Mouse (Mus musculus) limb, embryonic 10.5 days (tissue): ENCODE measurements around the gene Nr1h4. TPM values are rescaled to one million over a fixed set of nuclear protein-coding genes. Genes with fewer than 3 reads are reported as not detected.

Experiments
- DNase-seq: peaks from one replicate; pipeline ENCODE4 v3.0.0-alpha.2; 2017; ENCODE audit warnings: low spot score
- H3K27ac ChIP-seq: fragments of 300-500 bp; sonication (generic); 2 replicates; pipeline ENCODE4 v1.5.1; 2016; ENCODE audit warnings: mild to moderate bottlenecking
- H3K27me3 ChIP-seq: fragments of 300-500 bp; sonication (generic); 2 replicates; pipeline ENCODE4 v1.6.1; 2016; ENCODE audit warnings: low read depth, mild to moderate bottlenecking; ENCODE audit not compliant: poor library complexity, severe bottlenecking
- H3K36me3 ChIP-seq: fragments of 300-500 bp; sonication (generic); 2 replicates; pipeline ENCODE4 v1.6.1; 2016; ENCODE audit warnings: mild to moderate bottlenecking, moderate library complexity
- H3K4me1 ChIP-seq: fragments of 300-500 bp; sonication (generic); 2 replicates; pipeline ENCODE4 v1.6.1; 2016
- H3K4me3 ChIP-seq: fragments of 300-500 bp; sonication (generic); 2 replicates; pipeline ENCODE4 v1.5.1; 2016; ENCODE audit warnings: mild to moderate bottlenecking, moderate library complexity
- H3K9me3 ChIP-seq: fragments of 300-500 bp; sonication (generic); replicated peaks from 2 replicates; pipeline ENCODE4 v1.6.1; 2016; ENCODE audit warnings: mild to moderate bottlenecking
- WGBS: fragments of 180-500 bp; shearing (Covaris S2); methylation state at CpG from one replicate; pipeline ENCODE4 v1.1.7; 2016; 5-methylcytosine and 5-hydroxymethylcytosine counted together
- polyA plus RNA-seq: library from polyadenylated mRNA; unstranded; fragments of >200 nt; fragmentation: Nextera tagmentation; extraction: Ambion mirVana; gene quantifications from 2 replicates; pipeline ENCODE4 v1.2.1, GENCODE M21; 2016

Nr1h4 gene
- polyA plus RNA-seq, 1 experiment from 2014 or later, result not detected

DNA sequence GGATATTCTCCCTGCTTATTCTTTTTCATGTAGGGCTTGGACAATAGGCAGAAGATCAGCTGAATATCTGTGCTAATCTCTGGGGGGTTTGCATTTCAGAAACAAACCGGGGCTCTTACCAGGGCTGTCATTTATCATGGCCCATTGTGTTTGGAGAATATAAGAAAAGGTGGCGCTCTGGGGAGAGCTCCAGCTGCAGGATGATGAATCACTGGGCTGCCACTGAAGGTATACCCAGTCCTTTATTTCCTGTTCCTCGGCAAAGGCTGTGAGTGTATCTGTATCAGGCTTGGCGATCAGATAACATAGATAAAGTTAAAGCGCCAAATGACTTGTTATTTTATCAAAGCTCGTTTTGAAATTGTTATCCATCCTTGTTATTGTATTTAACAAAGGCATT is 14.6 kb upstream of the Nr1h4 start:
- H3K27ac ChIP-seq, result no peak overlapping the region

DNA sequence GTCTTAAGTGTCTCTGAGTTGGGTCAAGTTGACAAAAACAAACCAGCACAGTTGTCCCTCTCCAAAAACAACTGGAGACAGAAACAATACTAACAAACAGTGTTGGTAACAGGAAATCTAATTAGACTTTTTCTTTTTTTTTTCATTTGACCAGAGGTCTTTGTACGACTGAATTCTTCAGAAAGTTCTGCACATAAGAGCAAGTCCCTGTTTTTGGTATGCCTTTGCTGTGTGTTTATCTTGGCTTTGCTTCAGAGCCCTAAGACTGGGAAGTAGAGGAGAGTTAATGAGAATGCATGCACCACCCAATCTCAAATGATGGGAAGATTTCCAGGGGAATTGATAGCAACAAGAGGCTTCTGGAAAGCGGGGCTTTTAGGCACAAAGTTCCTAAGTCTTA is 13.6 kb upstream of the Nr1h4 start:
- Histone ChIP-seq H3K27ac (no peak overlapping the region), H3K4me1 (no peaks in the 10 kb centered on the region), H3K36me3 (no peaks in the 10 kb centered on the region), H3K27me3 (no peaks in the 10 kb centered on the region), H3K4me3 (no peak overlapping the region), H3K9me3 (no peaks in the 10 kb centered on the region)
- 89% methylated on average over 2 of the region's 2 CpGs for WGBS
- no peak for DNase-seq

More for the DNA sequence above, 14.6 kb upstream of the Nr1h4 start:
- DNase-seq, result no peak
- 68% methylated on average over 6 of the region's 6 CpGs for WGBS
- no peak overlapping the region for H3K4me3 ChIP-seq
- H3K36me3 ChIP-seq, result no peaks in the 10 kb centered on the region
- no peaks in the 10 kb centered on the region for H3K27me3 ChIP-seq
- H3K4me1 ChIP-seq, result no peaks in the 10 kb centered on the region
- H3K9me3 ChIP-seq, result no peaks in the 10 kb centered on the region

DNA sequence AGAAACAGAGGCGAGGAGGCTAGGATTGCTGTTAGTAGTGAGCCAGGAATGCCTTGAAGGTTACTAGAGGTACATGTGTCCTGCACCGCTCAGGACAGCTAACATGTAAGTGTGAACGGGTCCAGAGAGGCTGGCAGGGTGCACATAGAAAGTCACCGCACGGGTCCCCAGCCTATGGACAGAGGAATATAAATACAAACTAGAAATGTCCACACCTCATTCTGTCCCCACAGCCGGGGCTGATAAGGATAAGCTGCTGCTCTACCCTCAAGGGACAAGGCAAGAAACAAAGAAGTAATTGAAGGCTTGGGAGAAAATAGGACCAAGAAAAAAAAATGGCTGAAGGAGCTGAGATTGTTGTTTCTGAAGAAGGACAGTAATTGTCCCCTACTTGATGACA is 10.5 kb upstream of the Nr1h4 start:
- no peaks in the 10 kb centered on the region for H3K36me3 ChIP-seq
- no peaks in the 10 kb centered on the region for H3K9me3 ChIP-seq
- H3K27ac ChIP-seq, result no peak overlapping the region
- H3K4me1 ChIP-seq, result no peaks in the 10 kb centered on the region
- no peak for DNase-seq
- 82% methylated on average over 6 of the region's 6 CpGs for WGBS
- no peak overlapping the region for H3K4me3 ChIP-seq
- no peaks in the 10 kb centered on the region for H3K27me3 ChIP-seq

DNA sequence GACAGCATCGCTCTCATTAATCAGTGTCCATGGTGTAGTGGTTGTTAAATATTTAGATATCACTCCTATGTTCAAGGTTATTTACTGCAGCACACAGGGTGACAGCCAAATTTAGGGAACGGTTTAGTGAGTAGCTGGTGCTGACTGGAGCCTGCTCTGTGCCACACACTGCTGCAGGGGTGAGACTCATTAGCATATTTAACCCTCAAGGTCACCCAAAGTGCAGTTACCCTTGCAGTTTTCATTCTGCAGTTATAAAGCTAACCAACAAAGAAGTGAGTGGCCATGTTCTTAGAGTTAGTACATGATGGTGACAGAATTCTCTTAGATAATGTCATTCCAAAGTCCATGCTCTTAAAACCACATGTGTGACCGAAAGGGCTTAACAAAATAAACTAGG is 8.9 kb upstream of the Nr1h4 start:
- Histone ChIP-seq H3K36me3 (no peaks in the 10 kb centered on the region), H3K27me3 (no peaks in the 10 kb centered on the region), H3K9me3 (no peaks in the 10 kb centered on the region), H3K4me1 (no peaks in the 10 kb centered on the region), H3K4me3 (no peak overlapping the region), H3K27ac (no peak overlapping the region)
- WGBS, result 90% methylated on average over 3 of the region's 3 CpGs
- DNase-seq, result no peak

DNA sequence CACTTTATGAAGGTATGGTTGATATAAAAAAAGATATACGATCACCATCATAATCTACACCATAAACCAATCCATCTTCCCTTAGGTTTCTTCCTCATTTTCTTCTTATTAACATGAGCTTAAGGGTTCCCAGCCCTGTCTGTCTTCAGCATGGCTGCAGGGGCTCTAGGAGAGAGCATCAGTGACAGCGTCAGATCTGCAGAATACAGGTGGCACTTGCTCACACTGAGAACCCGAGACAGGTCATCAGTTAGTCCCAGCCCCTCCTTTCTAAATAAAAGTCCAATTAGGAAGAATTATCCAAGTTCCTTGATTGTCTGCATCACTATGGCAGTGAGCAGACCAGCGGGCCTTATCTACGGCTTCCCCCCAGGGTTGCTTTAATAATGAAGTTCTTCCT is 934 bp downstream of the Nr1h4 start:
- WGBS, result 89% methylated on average over 5 of the region's 5 CpGs
- DNase-seq, result no peak

DNA sequence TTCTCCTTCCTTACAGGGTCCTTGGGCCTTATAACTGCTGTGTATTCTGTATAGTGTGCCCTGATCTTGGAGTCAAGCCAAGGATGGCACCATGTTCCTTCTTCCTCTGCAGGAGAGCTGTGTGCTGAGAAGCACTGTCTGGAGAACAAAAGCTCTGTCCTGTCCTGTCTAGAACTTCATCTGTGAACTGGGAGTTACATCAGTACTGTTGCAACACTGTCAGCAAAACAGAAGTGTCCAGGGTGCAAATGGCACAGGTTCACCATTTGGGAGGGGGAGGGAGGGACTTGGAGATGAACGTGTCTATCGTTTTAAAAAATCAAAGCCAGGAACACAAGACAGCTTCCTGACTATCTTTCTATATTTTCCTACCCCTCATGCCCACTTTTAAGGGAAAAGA is 1.4 kb downstream of the Nr1h4 start:
- no peaks in the 10 kb centered on the region for H3K4me1 ChIP-seq
- H3K27me3 ChIP-seq, result no peaks in the 10 kb centered on the region
- no peak overlapping the region for H3K27ac ChIP-seq
- 93% methylated on average over 2 of the region's 2 CpGs for WGBS
- H3K4me3 ChIP-seq, result no peak overlapping the region
- H3K36me3 ChIP-seq, result no peaks in the 10 kb centered on the region
- H3K9me3 ChIP-seq, result no peaks in the 10 kb centered on the region
- DNase-seq, result no peak

More for the DNA sequence above, 934 bp downstream of the Nr1h4 start:
- H3K27me3 ChIP-seq, result no peaks in the 10 kb centered on the region
- no peaks in the 10 kb centered on the region for H3K9me3 ChIP-seq
- no peaks in the 10 kb centered on the region for H3K36me3 ChIP-seq
- no peaks in the 10 kb centered on the region for H3K4me1 ChIP-seq
- no peak overlapping the region for H3K4me3 ChIP-seq
- H3K27ac ChIP-seq, result no peak overlapping the region

DNA sequence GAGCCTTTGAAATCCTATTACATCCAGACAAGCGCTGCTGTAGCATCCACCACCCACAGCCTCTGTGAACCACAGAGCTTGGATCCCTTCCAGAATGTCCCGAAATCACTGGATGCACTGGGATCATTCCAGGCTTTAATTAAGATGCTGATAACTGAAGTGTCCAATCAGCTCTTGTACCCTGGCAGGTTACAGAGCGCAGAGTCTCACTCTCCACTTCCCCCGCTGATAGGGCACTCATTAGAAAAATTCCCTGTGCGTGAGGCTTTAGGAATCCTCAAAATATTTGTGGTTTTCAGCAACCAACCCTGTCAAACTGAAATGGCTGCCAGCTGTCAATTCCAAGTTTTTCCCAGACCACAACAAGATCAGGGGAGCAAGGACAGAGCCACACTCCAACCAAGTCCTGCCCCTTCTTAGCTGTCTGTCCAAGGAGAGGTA is 2.2 kb downstream of the Nr1h4 start:
- 82% methylated on average over 5 of the region's 5 CpGs for WGBS
- DNase-seq, result no peak
- Histone ChIP-seq H3K4me3 (no peak overlapping the region), H3K36me3 (no peaks in the 10 kb centered on the region), H3K9me3 (no peaks in the 10 kb centered on the region), H3K27me3 (no peaks in the 10 kb centered on the region), H3K27ac (no peak overlapping the region), H3K4me1 (no peaks in the 10 kb centered on the region)

DNA sequence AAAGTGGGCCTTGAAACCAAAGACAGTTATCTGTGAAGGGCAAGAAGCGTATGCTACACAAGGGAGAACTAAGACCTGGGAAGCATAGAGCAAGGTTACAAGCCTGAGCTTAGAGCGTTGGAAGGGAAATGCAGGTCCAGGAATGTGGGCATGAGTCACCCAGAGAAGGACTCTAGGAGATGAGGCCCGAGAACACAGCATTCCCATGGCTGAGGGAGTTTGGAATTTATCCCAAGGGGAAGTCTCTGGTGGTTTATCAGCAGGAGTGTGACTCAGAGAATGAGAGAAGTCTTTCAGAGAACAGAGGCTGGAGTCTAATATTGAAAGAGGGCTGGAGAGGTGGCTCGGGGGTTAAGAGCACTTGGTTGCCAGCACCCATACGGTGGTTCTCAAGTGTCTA is 6.3 kb downstream of the Nr1h4 start:
- no peak overlapping the region for H3K27ac ChIP-seq
- no peak for DNase-seq
- WGBS, result 87% methylated on average over 5 of the region's 5 CpGs
- no peak overlapping the region for H3K4me3 ChIP-seq
- H3K4me1 ChIP-seq, result no peaks in the 10 kb centered on the region
- no peaks in the 10 kb centered on the region for H3K36me3 ChIP-seq
- no peaks in the 10 kb centered on the region for H3K9me3 ChIP-seq
- H3K27me3 ChIP-seq, result no peaks in the 10 kb centered on the region

DNA sequence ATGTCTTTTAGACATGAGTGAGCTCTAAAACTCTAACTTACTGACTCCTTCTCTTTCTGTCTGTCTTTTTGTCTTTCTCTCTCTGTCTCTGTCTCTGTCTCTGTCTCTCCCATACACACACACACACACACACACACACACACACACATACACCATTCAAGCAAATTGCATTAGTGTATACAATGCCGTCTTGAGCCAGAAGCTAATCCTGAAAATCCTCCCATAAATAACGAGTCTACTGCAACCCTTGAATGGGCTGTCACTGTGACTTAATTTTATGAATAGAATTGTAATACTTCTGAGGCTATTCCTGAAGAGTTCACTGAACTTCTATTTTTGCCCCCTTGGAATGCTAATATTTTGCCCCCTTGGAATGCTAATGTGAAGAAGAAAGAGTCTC is 7.6 kb downstream of the Nr1h4 start:
- Histone ChIP-seq H3K36me3 (no peaks in the 10 kb centered on the region), H3K4me3 (no peak overlapping the region), H3K27ac (no peak overlapping the region), H3K4me1 (no peaks in the 10 kb centered on the region), H3K27me3 (no peaks in the 10 kb centered on the region), H3K9me3 (no peaks in the 10 kb centered on the region)
- DNase-seq, result no peak
- 91% methylated on average over 2 of the region's 2 CpGs for WGBS

DNA sequence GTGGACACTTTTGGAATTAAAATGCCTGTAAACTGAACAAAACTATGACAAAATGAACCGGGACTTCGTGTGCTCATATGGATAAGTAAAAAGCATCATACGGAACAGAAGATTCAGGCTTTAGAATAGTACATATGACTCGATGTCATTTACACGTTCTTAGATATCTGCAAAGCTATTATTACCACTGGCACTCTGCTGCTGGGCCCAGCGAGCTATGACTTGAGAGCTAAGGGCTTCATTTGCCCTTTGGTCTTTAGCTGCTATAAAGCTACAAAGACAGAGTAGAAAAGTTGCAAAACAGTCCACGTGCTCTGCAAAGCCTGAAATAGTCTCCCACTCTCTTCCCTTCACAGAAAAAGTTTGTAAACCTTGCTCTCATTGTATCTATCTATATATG is 10.9 kb downstream of the Nr1h4 start:
- Histone ChIP-seq H3K36me3 (no peaks in the 10 kb centered on the region), H3K4me3 (no peak overlapping the region), H3K9me3 (no peaks in the 10 kb centered on the region), H3K27ac (no peak overlapping the region), H3K4me1 (no peaks in the 10 kb centered on the region), H3K27me3 (no peaks in the 10 kb centered on the region)
- no peak for DNase-seq
- 89% methylated on average over 7 of the region's 7 CpGs for WGBS

DNA sequence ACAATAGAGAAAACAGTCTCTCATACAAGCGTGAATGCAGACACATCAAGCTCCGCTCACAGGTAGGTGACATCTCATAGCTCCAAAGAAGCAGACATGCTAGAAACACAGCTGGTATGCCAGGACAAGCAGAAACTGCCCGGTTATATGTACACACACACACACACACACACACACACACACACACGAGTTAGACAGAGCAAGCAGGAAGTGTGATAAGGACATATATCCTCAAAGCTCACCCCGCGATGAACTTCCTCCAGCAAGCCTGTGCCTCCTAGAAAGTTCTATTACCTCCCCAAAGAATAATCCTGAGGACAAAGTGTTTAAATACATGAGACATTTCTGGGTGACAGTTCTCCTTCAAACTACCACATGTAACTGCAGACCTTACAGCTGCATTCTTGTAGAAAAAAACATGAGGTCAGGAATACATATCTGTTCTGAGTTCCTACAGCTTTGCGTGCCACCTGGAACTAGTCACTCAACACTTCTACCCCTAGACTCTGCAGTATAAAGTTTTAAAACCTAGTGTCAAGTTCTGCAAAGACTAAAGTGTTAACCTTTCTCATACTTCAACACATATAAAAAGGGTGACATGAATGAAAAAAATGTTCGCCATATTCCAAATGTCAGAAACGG is 11.5 kb downstream of the Nr1h4 start:
- H3K4me3 ChIP-seq, result no peak overlapping the region
- no peak for DNase-seq
- WGBS, result 92% methylated on average over 9 of the region's 9 CpGs
- H3K4me1 ChIP-seq, result no peaks in the 10 kb centered on the region
- no peak overlapping the region for H3K27ac ChIP-seq
- H3K36me3 ChIP-seq, result no peaks in the 10 kb centered on the region
- no peaks in the 10 kb centered on the region for H3K9me3 ChIP-seq
- no peaks in the 10 kb centered on the region for H3K27me3 ChIP-seq

DNA sequence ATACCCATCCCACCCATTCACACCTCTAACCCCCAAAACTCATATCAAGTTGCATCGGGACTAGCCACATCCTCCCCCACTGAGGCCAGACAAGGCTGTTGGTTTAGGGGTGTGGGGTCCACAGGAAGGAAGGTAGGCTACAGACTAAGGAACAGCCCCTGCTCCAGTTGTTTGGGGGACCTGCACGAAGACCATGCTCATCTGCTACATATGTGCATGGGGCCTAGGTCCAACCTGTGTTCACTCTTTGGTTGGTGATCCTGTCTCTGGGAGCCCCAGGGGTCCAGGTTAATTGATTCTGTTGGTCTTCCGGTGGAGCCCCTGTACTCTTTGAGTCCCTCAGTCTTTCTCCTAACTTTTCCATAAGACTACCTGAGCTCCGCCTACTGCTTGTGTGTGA is 13.0 kb downstream of the Nr1h4 start:
- Histone ChIP-seq H3K36me3 (no peaks in the 10 kb centered on the region), H3K9me3 (no peaks in the 10 kb centered on the region), H3K27ac (no peak overlapping the region), H3K4me1 (no peaks in the 10 kb centered on the region), H3K27me3 (no peaks in the 10 kb centered on the region), H3K4me3 (no peak overlapping the region)
- WGBS, result 89% methylated on average over 4 of the region's 4 CpGs
- no peak for DNase-seq

DNA sequence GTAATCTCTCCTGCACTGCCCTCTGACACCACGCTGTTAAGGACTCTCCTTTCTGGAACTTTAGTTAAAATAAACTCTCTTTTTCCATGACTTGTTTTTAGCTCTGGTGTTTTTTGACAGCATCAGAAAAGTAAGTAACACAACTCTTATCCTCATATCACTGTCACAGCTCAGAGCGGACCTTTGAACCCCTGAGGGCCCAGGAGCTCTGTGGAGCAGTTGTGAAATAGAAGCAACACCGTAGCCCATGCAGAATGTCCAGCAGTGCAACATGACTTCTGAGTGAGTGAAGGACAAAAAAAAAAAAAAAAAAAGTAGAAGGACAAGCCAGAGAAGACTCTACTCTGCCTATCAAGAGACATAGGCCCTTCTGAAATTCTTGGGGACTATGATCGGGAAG is 14.2 kb downstream of the Nr1h4 start:
- Histone ChIP-seq H3K27ac (no peak overlapping the region), H3K27me3 (no peaks in the 10 kb centered on the region), H3K4me1 (no peaks in the 10 kb centered on the region), H3K36me3 (no peaks in the 10 kb centered on the region), H3K4me3 (no peak overlapping the region), H3K9me3 (no peaks in the 10 kb centered on the region)
- WGBS, result 83% methylated on average over 4 of the region's 4 CpGs
- no peak for DNase-seq

DNA sequence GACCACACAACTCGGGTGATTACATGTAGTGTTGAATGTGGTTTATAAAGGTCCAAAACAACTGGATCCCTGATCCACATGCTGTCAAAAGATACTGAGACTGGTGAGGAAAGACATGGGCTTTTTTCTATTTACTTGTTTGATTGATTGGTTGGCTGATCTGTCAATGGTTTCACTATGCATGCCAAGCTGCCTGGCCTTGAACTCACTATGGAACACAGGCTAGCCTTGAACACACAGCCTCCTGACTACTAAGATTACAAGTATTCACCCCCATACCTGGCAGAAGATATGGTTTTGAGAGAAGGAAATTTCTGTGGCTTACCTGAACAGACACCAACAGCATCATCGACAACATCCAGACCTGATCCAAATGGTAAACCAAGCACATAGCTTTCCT is 15.0 kb downstream of the Nr1h4 start:
- H3K27ac ChIP-seq, result no peak overlapping the region
- 86% methylated on average over 2 of the region's 2 CpGs for WGBS

More for the DNA sequence above, 15.0 kb downstream of the Nr1h4 start:
- no peak for DNase-seq
- Histone ChIP-seq H3K36me3 (no peaks in the 10 kb centered on the region), H3K9me3 (no peaks in the 10 kb centered on the region), H3K27me3 (no peaks in the 10 kb centered on the region), H3K4me3 (no peak overlapping the region), H3K4me1 (no peaks in the 10 kb centered on the region)
